Mouse (Mus musculus): Measurements from ENCODE around the gene Hoxb7.

GRCm38 (mm10) chr11:96320688-96321087, 34.3 kb downstream of the Hoxb7 start:
- no peak for TF ChIP-seq ZNF384 (IDR thresholded peaks at IDR 0.05; ENCODE audit: low read depth, low read length)
- no peak for TF ChIP-seq CHD2 (IDR thresholded peaks at IDR 0.05; ENCODE audit: low read depth, low read length)
